Mouse (Mus musculus): Measurements from ENCODE around the gene Chrm4.

The Chrm4 gene

DNA sequence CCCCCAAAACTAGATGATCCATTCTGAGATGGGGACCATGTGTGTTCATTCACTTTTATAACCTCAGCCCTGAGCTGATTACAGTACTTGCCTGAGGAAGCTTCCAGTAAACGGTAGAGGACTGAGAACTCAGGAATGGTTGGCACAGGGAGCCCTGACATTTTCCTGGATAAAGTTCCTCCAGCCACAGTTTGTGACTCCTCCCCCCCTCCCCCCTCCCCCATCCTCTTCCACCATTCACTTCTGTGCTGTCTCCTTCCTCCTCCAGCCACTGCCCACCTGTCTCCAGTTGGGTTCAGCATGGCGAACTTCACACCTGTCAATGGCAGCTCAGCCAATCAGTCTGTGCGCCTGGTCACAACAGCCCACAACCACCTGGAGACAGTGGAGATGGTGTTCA is at the start of gene Chrm4:
Gene Chrm4, plus strand, starts transcription at position 301 of the 400 bp plus-strand sequence.
- TF ChIP-seq GATA4 (IDR thresholded peaks at IDR 0.05; ENCODE audit: insufficient replicate concordance, low read length), result no peak

DNA sequence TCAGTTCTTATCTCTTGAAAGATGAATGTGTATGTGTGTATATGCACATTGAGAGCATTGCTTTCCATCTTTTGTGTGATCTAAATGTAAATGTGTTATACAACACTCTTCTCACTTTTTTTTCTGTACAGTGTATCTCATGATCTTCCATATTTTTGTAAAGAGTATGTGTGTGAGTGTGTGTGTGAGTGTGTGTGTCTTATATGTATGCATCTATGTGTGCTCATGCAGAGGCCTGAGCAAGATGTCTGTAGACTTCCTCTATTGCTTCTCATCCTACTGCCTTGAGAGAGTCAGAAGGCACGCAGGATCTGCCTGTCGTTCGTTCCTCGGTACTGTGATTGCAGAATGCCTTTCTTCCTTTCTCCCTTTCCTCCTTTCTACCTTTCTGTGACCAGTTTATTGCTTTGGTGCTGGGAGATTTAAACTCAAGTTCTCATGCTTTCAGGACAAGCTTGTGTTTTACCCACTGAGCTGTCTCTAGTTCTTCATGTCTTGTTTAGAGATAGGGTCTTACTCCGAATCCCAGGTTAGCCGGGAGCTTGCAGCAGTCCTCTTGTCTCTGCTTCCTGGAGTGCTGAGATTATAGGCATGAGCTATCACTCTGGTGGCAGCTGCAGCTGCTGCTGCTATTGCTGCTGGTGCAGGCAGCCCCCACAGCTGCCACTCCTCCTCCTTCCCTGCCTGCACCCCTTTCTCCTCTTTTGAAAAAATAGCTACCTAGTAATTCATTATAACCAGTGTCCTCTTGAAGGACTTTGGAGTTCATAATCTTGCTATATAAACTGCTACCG is 48.5 kb upstream of the Chrm4 start:
- no peak for TF ChIP-seq GATA4 (IDR thresholded peaks at IDR 0.05; ENCODE audit: insufficient replicate concordance, low read length)

DNA sequence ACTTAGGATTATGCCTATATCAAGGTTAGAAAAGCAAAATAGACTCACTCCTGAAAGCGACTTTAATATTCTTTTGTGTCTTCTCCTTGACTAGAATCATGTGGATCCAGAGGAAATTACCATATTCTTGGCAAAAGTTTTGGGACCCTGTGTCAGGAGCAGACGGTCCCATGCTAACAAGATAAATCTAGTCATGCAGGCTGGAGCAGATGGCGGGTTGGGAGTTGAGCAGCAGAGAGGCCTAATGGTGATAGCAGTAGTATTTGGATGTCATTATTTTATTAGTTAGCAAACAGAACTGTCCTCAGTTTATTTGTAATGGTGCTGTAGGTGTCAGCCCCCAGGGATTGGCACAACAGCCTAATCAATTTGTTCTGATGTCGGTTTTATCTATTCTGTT is 43.1 kb upstream of the Chrm4 start:
- TF ChIP-seq GATA4 (IDR thresholded peaks at IDR 0.05; ENCODE audit: insufficient replicate concordance, low read length), result no peak

DNA sequence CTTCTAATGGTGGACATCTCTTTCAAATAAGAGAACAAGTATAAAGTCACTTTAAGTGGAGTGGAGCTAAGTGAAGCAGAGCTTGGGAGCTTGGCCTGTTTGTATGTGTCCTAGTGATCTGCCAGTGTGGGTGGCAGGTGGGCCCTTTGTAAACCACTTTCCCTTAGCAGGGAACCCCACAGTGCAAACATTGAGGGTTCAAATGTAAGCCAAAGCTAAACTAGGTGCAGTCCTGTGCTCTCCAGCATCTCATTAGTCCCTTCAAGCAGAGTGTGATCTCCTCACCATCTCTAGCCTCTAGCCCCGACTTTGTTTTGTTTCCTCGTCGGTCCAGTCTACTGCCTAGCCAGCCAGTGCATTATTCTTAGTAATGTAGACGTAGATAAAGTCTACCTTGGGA is 42.4 kb upstream of the Chrm4 start:
- no peak for TF ChIP-seq GATA4 (IDR thresholded peaks at IDR 0.05; ENCODE audit: insufficient replicate concordance, low read length)

DNA sequence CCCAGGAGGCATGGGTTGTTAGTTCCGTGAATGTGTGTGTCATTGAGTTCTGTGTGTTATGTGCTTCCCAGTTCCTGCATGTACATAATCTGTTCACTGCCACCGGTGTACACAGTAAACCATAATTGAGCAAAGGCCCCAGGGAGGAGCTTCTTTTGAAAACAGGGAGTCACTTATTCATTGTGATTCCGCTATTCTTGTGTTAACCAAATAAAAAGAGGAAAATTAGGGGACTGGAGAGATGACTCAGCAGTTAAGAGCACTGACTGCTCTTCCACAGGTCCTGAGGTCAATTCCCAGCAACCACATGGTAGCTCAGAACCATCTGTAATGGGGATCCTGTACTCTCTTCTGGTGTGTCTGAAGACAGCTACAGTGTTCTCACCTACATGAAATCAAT is 32.3 kb upstream of the Chrm4 start:
- no peak for TF ChIP-seq GATA4 (IDR thresholded peaks at IDR 0.05; ENCODE audit: insufficient replicate concordance, low read length)

DNA sequence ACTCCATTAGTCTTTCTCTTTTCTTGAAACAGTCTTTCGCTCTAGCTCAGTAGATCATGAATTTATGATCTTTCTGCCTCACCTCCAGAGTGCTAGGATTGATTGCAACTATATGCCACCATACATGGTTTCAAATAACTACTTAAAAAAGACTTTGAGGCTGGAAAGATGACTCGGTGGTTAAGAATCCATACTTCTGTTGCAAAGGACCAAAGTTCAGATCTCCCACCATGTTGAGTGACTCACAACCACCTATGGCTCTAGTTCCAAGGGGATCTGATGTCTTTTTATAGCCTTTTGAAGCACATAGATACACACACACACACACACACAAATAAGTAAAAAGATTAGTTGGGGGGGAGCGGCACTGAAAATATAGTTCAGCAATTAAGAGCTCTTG is 31.6 kb upstream of the Chrm4 start:
- no peak for TF ChIP-seq GATA4 (IDR thresholded peaks at IDR 0.05; ENCODE audit: insufficient replicate concordance, low read length)

DNA sequence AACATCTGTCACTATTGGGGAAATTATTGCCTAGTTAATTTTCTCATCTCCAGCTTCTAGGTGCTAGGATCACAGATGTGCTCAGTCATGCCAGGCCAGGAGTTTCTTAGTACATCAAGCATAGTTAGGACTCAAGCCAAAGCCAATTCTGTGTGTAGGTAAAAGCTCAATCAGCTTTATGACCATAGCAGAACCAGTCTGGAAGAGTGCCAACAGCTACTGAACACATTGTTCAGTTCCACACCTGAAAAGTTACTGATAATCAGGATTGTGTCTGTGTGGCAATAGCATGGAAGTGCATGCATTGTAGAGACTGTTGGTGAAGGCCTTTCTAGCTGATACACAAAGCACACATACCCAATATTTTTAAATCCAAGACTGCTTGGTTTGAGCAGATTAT is 29.1 kb upstream of the Chrm4 start:
- no peak for TF ChIP-seq GATA4 (IDR thresholded peaks at IDR 0.05; ENCODE audit: insufficient replicate concordance, low read length)

DNA sequence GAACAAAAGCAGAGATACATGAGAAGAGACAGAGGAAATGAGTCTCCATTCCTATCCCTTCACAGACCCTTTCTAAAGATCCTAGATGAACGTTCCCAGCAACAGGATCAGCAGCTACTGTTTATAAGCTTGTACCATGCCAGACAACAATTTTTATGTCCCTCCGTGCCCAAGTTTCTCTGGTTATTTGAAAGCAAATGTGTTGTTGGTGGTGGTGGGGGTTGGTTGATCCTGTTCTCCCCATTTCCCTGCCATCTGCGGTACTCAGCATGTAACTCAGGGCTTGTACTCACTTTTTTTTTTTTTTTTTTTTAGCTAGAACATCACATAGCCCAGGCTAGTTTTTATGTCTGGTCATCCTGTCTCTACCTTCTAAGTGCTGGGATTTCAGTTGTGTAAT is 27.9 kb upstream of the Chrm4 start:
- no peak for TF ChIP-seq GATA4 (IDR thresholded peaks at IDR 0.05; ENCODE audit: insufficient replicate concordance, low read length)

DNA sequence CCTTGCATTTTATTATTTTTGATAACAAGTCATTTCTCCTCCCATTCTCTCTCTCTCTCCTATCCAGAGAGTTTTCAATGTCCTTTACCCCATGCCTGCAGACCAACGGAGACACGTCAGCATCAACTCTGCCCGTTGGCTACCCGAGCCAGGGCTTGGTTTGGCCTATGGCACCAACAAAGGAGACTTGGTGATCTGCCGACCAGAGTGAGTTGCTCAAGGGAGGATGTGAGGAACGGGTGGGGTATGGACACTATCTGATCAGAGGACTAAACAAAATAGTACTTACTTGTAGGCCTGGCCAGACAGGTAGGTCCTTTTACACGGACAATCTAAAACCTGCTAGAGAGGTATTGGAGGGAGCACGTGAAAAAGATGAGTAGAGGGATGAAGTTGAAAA is 26.6 kb upstream of the Chrm4 start:
- no peak for TF ChIP-seq GATA4 (IDR thresholded peaks at IDR 0.05; ENCODE audit: insufficient replicate concordance, low read length)

DNA sequence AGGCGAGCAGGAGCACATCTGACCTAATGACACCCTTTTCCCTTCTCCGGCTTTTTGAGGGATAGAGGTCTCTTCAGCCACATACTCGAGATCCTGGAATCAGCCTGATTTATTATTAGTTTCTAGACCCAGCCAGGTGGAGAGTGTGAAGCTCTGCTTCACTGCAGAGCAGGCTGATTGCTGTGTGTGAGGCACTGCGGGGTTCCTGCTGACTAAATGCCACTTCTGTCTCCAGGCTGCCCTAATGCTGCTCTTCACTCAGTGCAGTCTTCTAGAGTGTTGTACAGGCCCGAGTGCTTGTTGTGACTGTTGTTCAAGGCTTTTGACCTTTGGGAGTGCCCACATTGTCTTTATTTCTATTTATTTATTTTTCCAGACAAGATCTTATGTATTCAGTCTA is 24.7 kb upstream of the Chrm4 start:
- TF ChIP-seq GATA4 (IDR thresholded peaks at IDR 0.05; ENCODE audit: insufficient replicate concordance, low read length), result no peak

DNA sequence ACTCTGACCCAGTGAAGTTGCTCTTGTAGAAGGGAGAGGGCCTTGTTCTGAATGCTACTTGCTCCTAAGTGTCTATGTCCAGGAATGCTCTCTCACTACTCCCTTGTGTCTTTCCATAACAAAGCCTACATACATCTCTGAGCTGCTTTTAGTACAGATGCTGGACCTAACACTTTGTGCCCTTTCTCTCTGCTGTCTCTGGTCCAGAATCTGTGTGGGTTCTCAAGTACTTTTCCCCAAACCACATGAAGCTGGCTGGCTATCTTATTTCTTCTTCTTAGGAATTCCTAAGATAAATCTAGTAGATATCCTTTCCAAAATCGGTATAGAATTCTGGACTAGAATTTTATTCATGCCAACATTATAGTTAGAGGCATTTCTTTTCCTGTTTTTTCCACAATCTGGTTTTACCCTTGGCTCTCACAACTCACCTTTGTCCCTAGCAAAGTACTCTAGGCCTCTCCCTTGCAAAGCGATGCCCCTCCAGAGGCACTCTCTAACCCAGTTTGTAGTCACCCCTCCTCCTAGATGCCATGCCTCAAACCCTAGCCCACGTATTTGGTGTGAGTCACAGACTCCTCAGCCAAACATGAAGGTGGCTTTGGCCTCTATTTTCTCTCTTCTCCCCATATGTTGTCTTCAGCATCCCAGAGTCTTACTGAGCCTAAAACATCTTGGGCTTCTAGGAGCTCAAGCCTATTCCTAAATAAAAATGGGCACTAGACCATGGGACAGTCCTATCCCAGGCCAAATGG is 23.7 kb upstream of the Chrm4 start:
- TF ChIP-seq GATA4 (IDR thresholded peaks at IDR 0.05; ENCODE audit: insufficient replicate concordance, low read length), result no peak

DNA sequence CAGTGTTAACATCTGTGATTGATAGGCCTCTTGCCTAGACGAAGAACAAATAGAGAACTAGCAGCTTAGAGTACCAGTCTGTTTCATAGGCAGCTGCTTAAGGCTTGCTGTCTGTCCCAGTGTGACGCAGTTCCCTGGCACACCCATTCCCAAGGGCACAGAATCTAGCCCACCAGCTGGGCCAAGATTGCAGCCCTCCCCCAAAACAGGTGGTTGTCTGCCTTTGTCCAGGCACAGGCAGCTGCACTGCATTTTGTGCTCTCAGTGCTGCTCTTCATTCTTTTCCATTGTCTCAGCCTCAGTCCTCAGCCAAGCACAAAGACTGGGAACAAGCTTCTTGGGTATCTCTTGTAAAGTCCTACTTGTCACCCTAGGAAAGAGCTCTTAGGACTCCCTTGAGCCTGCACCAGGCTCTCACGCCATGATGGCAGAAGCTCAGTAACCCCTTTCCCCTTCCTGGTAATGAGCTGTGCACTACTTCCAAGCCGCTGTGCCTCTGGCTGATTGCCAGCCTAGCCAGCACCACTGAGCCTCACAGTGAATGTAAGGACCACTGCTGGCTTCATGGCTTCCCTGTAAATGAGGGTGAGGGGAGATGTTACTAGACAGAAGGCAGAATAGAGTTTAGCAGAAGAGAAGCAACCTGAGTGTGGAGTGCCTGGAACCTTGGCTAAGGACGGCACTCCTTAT is 22.3 kb upstream of the Chrm4 start:
- no peak for TF ChIP-seq GATA4 (IDR thresholded peaks at IDR 0.05; ENCODE audit: insufficient replicate concordance, low read length)

DNA sequence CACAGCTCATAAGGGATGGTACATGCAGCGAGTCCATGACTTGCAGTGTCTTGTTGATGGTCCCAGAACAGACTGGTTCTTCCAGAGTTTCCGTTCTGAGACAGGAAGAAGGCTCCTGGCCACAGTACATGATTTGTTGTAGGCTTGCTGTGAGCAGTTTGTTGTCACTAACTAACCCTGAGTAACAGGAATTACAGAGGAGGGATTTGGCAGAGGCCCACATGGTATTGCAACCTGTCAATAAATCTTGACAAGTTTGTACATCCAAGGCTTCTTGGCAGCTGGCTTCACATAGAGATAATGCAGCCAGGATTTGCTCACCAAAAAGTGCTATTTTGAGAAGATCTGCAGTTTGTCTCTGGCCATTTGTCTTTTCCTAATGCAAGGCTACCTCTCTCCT is 20.9 kb upstream of the Chrm4 start:
- TF ChIP-seq GATA4 (IDR thresholded peaks at IDR 0.05; ENCODE audit: insufficient replicate concordance, low read length), result no peak

DNA sequence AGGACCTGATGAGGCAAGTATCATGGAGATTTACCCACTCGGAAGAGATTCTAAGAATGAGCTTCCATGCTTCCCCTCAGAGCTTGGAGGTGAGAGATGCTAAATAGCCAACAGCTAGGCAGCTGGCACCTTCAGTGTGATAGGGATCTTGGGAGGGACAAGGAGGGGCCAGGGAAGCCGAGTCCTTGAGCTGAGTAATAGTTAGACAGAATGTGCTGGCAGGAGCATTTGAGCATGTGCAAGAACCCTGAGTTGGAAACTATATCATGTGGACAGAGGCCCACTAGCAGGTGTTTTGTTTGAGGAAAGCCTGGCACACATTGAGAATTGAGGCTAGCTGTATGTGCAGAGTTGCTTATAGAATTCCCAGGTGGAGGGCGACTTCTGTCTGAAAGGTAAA is 14.4 kb upstream of the Chrm4 start:
- no peak for TF ChIP-seq GATA4 (IDR thresholded peaks at IDR 0.05; ENCODE audit: insufficient replicate concordance, low read length)

DNA sequence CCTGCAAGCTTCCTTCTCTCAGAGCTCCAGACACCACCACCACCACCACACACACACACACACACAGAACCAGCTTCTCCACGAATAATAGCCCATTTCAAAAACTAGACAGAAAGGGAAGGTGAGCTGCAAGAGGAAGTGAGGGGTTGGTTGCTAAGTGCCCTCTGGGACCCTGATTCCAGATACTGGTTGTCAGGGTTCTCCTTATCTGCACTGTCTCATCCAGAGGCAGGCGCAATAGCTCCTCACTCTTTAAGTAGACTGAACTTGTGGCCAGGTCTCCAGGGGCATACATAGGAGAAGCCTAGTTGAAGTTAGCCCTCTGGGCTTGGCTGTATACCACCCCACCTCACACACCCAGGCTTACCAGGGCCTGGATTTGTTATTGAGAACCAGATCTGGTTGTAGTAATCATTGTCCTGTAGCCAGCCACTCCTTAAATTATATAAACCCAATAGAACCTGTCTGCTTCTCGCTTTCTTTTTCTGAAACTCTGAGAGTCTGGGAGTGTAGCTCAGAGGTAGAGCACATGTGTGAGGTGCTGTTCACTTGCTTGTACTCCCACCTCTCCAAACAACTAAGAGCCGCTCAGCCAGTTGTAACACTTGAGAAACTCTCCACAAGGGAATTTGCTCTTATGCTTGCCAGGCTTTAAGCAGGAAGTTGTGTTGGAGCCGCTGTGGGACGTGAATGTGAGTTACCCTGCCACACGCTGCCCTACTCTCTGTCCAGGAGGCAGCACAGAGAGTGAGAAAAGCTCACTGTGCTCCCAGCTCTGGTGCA is 13.5 kb upstream of the Chrm4 start:
- TF ChIP-seq GATA4 (IDR thresholded peaks at IDR 0.05; ENCODE audit: insufficient replicate concordance, low read length), result no peak
